Mouse (Mus musculus): Measurements from ENCODE around the gene Zfhx3.
A peak's percentile ranks its signal among the peaks of the same experiment; 100 is the strongest.

The Zfhx3 gene

DNA sequence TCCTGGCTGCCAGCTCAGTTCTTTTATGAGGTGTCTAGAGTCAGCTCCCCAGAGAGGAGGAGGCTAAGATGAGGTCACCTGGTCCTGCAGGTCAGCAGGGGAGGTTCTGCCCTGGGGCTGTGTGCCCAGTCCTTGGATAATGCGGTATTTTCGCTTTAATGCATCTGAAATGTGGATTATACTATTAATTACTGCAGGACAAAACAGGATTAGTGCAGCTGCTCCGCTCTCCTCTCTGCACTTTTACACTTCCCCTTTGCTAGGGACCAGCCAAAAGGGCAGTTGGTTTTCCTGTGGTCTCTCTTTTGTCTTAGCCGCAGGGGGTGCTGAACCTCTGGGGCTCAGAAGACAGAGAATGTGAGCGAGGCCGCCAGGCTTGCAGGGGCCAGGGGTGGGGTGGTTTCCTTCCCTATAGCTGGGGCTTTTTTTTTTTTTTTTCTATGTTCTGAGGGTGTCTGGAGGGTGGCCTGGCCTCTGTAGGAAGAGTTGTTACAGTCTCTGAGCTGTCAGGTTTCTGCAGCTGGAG is 806.5 kb downstream of the Zfhx3 start:
- DNase-seq (ENCODE audit: inconsistent ontology term), result peak; percentile 79

DNA sequence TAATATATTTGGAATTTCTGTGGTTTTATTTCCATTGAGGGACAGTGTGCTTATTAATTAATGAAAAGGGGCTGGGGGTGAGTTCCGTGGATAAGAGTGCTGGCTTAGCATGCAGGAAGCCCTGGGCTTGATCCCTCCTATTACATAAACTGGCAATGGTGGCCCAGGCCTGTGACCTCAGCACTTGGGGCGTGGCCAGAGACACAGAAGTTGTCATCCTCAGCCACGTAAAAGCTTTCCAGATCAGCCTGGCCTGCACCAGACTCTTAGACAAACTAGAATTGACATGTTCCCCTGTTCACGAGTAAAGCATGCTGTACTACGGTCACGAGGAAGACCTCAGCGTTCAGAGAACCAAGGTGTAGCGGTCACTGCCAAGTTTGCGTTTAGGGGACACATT is 808.4 kb downstream of the Zfhx3 start:
- DNase-seq (ENCODE audit: inconsistent ontology term), result no peak

DNA sequence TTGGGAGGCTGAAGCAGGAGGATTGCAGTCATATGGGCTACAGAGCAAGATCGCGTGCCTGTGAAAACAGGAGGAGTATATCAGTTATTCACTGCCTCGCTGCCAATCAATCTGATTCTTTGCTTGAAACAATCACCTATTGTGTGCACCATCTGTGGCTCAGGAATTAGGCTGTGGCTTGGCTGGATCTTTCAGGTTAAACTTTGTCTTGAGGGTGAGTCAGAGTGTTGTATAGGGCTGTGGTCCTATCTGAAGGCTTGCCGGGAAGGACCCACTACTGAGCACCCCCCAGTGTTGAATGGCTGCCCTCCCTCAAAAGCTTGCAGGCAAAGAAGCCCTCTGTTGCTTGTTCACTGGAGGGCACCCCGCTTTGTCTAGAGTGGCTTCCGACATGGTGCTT is 812.1 kb downstream of the Zfhx3 start:
- DNase-seq (ENCODE audit: inconsistent ontology term), result peak; percentile 63

DNA sequence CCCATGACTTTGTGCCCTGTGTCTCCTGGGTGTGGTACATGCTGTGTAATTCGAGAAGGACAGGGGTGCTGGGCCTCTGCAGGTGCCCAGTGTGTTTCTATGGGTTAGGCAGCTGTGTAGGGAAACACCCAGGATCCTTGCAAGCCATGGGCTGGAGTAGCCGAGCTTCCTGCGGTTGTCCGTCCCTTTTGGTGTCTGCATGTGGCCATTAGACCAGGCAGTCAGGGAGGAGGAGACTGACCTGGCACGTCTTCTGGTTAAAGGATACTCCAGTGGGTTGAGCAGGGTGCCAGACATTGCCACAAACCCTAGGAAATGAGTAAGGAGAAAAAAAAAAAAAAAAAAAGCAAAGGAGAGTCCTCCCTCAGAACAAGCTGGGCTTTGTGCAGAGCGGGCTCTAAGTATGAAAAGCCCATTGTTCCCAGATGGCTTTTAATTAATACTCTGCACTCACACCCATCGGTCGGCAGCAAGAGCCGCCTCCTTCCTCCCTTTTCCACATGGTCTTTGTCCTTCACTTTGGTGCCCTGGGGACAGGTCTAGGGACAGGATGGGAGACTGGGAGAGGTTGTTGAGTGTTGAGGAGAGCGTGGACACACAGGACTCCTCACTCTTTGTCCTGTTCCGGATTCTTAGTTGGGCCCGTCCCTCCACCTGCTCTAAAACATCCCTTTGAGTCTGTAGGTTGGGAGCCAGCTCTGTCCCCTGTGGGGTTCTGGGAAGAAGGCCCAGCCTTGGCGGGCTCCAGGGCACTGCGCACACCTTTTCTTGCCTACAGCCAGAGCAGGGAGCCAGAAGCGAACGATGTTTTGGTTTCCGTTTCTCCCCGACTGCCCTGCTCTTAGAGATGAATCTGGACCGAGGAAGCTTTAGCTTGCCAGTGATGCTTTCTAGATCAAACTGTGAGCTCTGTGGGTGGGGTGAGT is 813.2 kb downstream of the Zfhx3 start:
- peak; percentile 91 for DNase-seq (ENCODE audit: inconsistent ontology term)

DNA sequence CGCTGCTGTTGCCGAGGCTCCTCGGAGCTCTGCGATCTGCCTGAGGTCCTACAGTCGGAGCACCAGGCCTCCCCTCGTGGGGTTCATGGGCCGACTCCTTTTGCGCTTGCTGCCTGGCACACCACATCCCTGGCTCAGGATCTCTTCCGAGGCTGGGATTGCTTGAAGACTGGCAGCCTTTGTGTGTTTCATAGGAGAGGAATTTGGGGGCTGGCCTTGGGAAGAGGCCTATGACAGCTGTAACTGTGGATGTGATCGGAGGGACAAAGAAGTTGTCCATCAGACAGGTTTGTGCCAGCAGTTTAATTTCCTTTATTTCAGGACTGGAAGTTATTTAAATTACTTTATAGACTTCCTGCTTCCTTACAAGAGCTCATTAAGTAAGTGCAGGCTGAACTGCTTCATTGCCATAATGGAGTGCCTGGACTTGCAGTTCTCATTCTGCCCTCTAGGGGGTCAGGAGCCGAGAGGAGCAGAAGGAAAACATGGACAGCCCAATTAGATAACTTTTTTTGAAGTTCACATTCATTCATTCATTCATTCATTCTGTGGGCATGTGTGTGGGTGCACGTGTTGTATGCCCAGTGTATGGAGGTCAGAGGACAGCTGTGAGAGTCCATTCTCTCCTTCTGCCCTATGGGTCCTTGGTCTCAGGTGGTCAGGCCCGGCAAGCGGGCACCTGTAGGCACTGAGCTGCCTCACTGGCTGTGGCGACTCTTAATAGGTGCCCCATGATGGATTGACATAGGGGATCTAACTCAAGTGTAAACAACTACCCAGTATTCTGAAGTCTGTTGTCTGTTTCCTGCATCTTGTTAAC is 817.3 kb downstream of the Zfhx3 start:
- DNase-seq (ENCODE audit: inconsistent ontology term), result peak; percentile 84

DNA sequence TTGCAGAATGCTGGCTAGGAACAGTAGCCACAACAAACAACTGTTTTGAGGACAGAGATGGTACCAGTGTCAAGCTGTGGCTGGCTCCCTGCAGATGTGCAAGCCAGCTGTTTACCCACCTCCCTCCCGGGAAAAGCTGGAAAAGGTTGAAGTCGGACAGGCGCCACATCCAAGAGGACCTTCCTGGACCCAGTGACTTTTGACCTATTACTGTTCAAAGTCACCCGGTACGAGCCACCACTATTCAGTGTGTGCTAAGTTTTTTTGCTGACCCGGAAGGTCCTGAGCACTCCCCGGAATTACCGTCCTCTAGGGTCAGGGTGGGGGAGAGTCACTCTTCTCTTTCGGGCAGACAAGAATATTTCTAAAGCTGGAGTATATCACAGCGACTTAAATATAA is 818.3 kb downstream of the Zfhx3 start:
- no peak for DNase-seq (ENCODE audit: inconsistent ontology term)

DNA sequence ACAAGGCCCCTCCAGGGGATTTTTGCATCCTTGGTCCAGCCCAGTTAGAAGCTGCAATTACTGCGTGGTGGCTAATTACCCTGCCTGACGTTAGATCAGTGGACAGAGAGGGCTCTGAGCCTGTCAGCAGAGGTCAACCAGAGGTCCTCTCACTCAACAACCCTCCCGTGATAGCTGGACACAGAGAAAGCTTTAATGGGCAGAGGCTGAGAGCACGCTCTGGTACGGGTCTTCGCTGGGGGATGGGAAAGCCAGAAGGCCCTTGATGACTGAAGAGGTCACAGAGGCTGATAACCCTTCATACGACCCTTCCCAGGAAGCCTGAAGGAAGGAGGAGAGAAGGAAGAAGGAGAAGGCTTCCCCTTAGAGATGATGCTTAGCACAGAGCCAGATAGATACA is 820.1 kb downstream of the Zfhx3 start:
- no peak for DNase-seq (ENCODE audit: inconsistent ontology term)

DNA sequence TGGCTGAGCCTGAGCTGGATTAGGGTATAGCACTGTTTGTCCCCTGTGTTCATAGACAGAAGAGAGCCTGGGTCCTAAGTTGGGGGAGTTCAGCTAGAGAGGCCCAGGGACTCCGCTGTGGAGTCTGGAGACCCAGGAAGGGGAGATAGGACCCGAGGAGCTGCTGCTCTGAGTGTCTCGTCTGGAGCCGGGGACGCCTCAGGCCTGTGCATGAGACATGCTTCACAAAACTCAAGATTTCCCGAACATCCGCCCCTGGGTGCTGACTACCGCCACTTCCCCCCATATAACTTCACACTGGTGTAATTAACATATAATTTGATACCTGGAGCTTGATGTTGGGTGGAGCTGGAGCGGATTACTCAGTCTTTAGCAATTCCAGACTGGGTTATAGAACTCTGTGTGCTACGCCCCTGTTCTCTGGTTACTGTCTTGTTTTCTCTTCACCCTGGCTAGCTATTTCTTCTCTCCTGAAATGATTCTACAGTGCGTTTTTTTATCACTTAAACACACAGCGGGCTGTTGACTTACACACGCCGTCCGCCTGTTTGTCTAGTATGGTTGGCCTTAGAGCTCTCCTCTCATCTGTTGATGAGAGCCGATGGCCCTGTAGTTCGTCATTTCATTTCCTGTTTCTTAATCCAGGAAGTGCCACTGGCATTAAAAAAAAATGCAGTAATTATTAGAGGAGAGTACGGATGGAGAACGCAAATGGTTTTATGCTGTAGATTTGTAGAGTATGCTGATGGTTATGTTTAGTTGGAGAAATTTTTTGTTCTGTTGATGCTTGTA is 822.2 kb downstream of the Zfhx3 start:
- no peak for DNase-seq (ENCODE audit: inconsistent ontology term)

DNA sequence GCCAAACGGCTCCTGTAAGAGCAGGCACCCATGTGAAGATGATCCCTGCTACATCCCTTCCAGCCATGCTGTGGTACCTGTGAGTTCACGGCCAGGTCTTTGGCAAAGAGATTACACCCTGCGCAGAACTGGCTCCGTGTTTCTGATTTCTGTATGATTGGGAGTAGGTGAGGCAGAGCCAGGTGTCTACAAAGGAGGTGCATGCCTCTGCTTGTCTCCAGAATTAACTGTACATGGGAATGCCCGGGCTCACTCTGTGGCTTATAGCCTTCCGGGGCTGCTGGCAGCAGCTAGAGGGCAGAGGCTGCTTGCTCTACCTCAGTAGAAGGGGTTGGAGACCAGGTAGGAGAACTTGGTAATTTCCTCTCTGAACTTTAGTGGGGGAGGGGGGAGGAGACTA is 823.7 kb downstream of the Zfhx3 start:
- DNase-seq (ENCODE audit: inconsistent ontology term), result no peak

DNA sequence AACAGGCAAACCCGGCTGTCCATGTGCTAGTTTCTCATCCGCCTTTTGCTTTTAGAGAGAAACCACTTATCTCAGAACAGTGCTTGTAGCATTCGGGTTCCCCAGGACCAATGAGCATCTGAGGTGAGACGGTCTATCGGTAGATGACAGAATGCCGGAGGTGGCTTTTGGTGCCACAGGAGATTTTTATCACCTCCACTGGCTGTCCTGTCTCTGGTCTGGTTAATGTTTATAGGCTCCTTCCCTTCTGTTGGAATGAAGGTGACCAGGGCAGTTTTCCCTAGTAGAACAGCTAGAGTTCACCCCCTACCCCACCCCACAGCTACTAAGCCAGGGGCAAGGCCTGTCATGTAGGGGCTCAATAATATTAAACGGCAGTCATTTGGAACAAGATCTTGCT is 825.6 kb downstream of the Zfhx3 start:
- no peak for DNase-seq (ENCODE audit: inconsistent ontology term)

DNA sequence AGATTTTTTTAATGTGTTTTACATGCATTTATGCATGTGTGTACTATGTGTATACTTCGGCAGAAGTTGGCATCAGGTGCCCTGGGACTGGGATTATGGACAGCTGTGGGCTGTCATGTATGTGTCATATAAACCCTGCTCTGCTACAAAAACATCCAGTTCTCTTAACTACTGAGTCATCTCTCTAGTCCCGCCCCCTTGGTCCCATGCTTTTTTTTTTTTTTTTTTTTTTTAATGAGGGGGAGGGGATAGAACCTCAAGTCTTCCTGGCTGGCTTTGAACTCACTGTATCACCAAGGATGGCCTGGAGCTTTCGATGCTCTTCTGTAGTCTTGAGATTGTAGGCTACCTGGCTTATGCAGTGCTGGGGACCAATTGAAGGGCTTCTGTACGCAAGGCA is 827.9 kb downstream of the Zfhx3 start:
- DNase-seq (ENCODE audit: inconsistent ontology term), result no peak

DNA sequence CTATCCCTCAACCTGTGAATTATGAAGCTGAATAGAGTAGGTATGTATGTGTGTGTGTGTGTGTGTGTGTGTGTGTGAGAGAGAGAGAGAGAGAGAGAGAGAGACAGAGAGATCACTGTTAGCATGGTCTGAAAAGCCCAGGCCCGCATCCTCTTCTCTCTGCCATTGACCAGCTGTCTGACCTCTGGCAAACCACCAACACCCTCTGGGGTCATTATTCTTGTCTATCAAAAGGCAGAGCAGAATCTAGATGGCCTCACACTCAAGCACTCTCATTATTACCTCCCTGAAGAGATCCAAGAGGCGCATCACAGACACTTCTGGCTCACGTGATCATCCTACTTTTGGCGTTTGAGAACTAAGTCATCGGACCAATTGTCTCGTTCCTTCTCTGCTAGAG is 831.0 kb downstream of the Zfhx3 start:
- DNase-seq (ENCODE audit: inconsistent ontology term), result no peak

DNA sequence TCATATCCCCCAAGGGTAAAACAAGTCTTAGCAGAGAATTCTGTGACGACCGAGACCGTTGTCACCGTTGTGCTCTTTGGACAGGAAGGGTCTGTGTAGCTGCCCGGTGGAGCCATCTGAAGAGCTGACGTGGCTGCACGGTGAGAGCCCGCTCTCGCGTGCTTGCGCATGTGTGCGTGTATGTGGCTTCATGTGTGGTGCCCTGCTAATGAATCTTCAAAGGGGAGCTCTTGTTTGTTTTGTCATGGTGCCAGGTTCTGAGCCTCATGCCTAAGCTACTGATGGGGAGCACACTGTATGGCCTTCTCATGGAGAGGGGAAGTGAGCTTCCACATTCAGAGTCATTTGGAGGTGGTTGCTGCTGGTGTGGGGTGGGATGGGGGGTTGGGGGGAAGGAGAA is 835.6 kb downstream of the Zfhx3 start:
- DNase-seq (ENCODE audit: inconsistent ontology term), result no peak

DNA sequence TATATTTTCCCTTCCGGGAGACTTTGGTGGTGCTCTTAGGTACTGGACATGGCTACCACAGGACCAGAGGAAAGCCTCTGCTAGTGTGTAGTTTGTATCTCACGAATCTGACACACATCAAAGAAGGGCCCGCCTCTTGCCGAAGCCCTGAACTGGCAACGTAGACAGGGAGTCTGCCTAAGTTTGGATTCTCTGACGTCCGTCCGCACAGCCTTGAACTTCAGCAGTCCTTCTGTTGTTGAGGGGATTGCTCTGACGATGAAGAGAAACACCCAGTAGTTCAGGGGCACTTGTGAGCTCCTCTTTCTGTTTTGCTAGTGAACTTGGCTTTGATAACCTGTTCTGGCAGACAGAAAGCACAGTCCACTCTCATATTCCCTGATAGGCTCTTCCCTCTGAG is 836.1 kb downstream of the Zfhx3 start:
- no peak for DNase-seq (ENCODE audit: inconsistent ontology term)

DNA sequence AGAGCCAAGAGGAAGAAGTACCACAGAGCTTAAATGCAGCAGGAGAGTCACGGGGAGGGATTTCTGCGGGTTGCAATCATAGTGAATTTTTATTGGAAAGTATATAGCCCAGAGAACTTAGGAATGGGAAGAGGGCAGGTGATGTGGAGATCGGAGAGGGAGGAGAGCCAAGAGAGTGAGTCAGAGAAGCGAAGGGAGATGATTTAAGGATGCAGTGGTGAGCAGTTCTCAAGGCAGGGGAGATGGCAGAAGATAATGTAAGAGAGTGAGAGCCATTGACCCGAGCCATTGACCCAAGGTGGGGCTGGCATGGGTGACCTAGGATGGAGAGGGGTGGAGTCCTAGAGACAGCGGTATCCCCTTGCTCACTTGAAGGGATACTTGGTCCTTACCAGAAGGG is 838.3 kb downstream of the Zfhx3 start:
- no peak for DNase-seq (ENCODE audit: inconsistent ontology term)

DNA sequence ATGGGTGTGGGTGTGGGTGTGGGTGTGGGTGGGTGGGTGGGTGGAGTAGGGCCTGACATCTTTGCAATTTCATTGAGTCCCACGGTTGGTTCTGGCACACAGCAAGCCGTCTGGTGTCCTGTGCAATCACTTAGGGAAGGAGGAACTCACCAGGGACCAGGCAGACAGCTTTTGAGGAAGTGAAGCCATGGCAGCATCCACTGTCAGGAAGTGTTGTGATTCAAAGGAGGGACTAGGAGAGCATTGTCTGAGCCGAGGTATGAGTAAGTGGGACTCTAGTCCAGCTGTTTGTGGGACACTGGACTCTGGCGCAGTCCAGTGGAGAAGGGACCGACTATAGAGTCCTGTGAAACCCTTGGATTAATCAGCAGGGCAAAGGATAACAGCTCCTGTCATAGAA is 838.7 kb downstream of the Zfhx3 start:
- no peak for DNase-seq (ENCODE audit: inconsistent ontology term)

DNA sequence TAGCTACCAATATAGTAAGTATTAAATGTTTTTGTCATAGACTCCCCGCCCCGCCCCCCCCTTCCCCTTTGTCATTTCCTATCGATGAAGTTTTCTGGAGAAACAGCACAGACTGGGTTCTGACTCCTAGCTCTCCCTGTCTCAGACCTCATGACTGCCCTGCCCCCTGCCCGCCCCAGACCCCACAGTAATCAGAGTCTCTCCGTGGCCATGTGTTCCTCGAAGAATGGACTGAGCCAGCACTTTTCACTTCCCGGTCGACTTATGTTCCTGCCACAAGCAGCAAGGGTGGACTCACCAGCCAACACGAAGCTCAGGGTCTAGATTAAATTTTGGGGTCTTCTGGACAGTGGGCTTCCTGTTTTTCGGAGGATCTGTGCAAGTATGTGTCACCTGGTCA is 840.7 kb downstream of the Zfhx3 start:
- DNase-seq (ENCODE audit: inconsistent ontology term), result no peak

DNA sequence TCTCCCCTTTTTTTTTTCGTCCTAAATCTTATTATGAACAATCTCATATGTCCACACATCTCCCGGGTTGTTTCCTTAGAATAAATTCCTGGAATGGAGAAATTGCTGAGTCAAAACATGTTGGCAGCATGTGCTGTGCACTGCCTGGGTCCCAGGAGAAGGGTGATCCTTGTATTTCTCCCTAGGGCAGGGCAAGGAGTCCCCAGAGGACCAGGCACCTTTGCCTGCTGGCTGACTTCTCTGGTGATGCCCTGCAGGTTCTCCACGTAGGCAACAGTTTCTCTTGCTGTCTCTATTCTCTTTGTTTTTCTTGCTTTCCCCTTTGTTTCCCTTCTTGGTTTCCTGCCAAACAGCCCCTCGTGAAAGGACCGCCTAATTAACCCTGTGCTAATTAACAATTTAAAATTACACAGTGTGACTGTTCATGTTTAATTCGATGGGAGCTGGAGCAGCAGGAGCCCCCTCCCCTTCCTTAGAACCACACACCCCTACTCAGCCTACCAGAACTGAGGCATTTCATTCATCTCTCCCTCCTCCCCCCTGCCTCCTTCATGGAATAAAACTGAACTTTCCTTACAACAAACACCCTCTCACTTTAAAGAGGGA is 845.8 kb downstream of the Zfhx3 start:
- DNase-seq (ENCODE audit: inconsistent ontology term), result peak; percentile 58

DNA sequence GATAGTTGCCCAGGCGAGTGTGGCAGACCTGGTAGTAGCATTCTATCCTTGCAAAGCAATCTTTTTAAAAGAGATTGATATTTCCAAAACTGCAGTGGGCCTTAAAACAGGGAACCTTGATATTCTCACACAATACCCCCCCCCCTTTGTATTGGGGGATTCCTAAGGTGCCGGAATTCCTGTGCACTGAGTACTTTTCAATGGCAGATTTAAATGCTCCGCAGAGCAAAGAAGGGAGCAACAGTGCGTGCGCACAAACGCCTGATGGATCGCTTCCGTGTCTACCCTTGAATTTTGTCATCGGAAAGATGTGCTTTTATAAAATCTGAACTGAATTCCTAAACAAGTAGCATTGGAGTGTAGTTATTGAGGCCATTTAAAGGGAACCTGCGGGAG is 846.3 kb downstream of the Zfhx3 start:
- peak; percentile 33 for DNase-seq (ENCODE audit: inconsistent ontology term)

DNA sequence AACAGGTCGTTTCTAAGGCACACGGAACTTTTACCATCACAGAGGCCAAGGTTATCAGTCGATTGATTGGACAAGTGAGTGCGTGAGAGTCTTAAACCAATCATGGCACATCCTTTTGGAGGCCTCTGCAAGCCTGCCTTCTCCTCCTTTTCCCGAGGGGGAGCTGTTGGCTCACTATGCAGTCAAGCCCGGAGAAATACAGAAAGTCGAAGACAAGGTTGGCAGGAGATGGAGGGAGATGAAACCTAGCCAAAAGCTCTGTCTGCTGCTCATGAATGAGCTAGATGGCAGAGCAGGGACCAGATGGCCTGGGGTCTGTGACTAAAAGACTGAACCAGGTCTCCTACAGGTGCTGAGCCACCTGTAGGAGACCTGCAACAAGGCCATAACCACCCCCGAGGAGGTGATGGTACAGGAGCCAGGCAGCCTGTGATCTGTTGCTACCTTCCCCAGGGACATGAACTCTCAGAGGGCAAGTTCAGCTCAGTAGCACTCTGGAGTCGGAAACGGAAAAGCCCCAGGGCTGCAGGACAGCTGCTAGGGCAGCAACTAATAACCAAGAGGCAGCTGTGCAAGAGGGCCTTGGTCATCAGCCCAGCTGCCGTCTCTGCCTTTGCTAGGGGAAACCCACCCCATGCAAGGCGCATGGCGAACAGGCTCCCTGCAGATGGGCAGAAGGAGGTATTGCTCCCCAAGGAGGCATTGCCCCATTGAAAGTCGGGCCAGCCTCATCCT is 848.3 kb downstream of the Zfhx3 start:
- peak; percentile 69 for DNase-seq (ENCODE audit: inconsistent ontology term)

DNA sequence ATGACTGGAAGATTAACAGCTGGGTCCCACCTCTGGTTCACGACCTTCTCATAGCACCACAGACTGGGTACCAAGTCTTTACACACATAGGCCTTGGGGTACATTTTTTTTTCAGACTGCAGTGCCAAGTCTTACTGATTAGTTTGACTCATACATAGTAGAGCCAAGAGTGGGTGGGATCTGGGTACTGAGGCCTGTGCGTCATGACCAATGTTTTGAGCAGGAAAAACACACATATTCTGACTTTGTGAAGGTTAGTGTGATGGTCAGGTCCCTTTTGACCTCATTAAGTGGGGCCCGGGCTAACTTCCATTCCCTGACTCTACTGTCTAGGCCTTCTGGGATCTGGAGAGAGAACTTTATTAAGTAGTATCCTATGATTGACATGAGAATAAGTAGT is 853.6 kb downstream of the Zfhx3 start:
- no peak for DNase-seq (ENCODE audit: inconsistent ontology term)
